Mouse (Mus musculus): Measurements from ENCODE around the gene Wdr91. TPM values are rescaled to one million over a fixed set of nuclear protein-coding genes. Genes with fewer than 3 reads are reported as not detected.
A peak's percentile ranks its signal among the peaks of the same experiment; 100 is the strongest.

Wdr91 gene
- total RNA-seq (2021) = 10 to 100 TPM; 23.9 to 24.7 TPM
- long read RNA-seq, experiment 1, transcript Wdr91-201 (15 exons, 2,682 nt) = major isoform, 12 of 20 reads
- long read RNA-seq, experiment 1, partial matches to known transcripts = 4 of 20 reads
- long read RNA-seq, experiment 1, other reads (novel, unspliced or antisense) = 4 of 20 reads
- long read RNA-seq, experiment 2, transcript Wdr91-201 (15 exons, 2,682 nt) = major isoform, 12 of 27 reads
- long read RNA-seq, experiment 2, partial matches to known transcripts = 8 of 27 reads
- long read RNA-seq, experiment 2, other reads (novel, unspliced or antisense) = 6 of 27 reads

DNA sequence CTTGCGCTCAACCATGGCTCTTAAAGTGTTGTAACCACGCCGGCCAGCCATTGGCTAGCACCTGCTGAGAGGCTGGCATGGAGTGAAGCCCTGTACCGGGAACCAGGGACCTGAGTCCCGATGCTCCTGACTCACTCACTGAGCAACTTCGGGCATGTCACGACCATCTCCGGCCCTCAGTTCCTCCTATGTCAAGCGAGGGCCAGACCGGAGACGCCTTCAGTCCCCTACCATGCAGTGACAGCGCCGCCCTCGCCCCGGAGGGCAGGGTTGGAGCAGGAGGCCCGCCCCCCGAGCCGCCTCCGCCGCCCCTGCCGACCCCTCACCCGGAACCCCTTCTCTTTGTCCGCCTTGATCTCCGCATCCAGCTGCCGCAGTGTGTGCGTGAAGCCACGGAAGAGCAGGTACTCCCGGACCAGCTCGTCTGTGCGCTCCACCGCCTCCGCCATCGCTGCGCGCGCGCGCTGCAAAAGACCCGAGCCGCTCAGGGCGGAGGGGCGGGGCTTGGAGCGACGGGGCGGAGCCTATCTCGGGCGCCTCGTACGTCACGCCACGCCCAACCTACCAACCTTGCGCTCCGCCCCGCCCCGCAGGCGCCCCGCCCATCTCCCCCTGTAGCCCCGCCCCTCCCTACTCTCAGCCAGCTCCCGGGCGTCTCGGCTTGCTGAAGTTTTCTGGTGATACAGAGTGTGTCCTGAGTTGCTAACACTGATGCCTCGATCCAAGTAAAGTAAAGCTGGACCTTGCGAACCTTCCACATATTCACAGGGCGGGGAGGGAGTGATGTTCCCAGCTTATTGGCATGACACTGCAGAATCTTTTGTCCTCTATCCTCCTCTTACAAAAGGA, at the start of gene Wdr91:
Wdr91 (minus strand) TSS at position 506 of the 849 bp plus-strand sequence.
- DNase-seq (ENCODE audit: low spot score in 2 of 2) = peak; percentile 87 to 89

GRCm38 (mm10) chr6:34959131-34959530, 48.5 kb upstream of the Wdr91 start:
- DNase-seq (ENCODE audit: low spot score in 2 of 2) = no peak

- DNase-seq (ENCODE audit: low spot score in 2 of 2) = no peak
Measured at GRCm38 (mm10) chr6:34955862-34956241, 45.2 kb upstream of the Wdr91 start.

DNA sequence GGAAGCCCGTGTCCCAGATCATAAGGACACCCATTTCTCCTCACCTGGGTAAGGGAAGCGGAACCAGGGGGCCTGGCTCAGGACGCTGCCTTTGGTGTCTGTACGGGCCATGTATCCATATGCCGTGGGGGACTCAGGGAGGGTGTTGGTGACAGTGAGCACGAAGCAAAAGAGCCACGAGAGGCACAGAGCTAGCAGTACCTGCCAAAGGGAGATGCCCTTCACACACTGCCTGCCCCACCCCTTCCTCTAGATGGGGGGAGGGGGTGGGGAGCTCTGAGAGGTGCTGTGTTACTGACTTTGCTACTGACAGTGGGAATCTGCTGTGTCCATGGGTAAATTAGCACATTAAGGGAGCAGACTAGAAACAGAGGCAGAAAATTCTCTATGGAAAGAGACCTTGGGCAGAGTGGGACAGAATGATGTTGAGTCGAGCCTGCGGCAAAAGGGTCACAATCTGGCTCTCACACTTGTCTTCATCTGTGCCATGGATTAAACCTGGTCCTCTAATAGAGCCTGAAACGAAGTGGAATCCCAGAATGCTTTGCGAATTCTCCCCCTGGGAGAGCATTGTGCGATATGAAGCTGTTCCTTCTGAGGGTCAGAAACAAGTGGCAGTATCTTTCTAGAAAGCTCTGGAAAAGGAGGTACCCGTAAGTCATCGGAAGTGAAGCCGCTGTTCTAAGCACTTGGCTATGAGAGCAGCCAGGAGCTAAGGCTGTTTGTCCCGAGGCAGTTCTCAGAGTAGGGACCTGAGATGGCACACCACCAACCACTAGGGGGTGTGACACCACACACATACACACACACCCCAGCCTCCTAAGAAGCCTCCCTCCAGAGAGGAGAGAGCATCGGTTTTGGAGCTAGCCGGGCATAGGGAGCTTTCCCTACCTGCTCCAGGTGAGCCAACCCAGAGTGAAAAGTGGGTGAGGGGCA, 44.5 kb upstream of the Wdr91 start:
- DNase-seq (ENCODE audit: low spot score in 2 of 2) = no peak

DNA sequence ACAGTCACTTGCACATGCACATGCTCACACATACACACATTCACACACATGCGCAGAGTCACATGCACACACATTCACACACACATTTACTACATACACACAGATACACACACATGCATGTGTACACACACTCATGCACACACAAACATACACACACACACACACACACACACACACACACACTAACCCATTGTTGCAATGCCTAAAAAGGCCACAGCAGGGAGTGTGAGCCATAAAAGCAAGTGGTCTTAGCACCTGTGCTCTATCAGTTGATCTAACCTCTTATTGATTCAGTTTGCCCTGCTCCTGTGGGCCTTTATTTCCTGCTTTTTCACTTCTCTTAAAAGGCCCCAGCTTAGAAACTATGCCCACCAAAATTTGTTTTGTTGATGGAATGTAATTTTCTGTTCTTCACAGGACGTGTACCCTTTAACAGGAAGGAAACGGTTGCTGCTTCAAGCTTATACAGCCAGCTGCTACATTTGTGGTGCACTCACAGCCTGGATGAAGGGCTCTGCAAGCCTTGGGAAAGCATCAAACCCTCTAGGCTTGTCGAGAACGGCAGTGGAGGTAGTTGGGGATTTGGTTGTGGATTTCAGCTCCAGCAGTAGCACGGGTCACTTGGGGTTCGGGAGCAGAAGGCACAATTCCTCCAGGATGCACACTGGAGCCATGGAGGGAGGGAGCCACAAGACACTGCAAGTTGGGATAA, 41.4 kb upstream of the Wdr91 start:
- DNase-seq (ENCODE audit: low spot score in 2 of 2) = no peak

GRCm38 (mm10) chr6:34951518-34951917, 40.8 kb upstream of the Wdr91 start:
- no peak for DNase-seq (ENCODE audit: low spot score in 2 of 2)

DNA sequence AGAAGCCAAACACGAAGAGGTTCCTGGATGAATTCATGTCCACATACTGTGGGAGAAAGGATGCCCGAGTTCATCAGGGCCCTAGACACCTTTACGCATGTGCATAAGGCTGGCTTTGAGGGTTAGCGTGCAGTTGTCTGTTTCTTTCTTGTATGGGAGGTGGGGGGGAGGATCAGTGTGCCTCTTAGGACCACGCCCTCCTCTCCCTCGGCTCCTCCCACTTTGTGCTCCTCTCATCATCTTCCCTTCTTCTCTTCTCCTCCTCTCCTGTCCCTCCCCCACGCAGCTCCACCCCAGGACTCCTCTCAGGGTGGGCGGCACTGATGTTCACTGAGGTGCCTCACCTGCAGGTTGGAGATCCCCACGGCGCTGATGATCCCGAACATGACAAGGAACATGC, 37.8 kb upstream of the Wdr91 start:
- DNase-seq (ENCODE audit: low spot score in 2 of 2) = no peak

GRCm38 (mm10) chr6:34946486-34947079, 35.9 kb upstream of the Wdr91 start:
- DNase-seq (ENCODE audit: low spot score in 2 of 2) = no peak

DNA sequence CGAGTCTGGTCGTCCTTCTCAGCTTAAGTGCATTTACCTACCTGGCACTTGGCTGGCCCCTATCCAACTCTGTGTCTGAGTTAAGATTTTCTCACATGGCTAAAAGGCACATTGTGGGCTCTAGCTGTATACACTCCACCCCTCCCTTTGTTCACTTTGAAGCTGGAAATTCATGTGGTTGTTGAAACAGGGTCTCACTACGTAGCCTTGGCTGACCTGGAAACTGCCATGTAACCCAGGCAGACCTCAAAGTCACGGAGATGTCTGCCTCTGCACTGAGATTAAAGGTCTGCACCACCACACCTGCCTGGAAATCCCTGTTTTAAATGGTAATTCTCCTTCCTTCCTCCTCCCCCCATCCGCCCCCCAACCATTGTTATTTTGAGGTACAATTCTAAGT, 32.8 kb upstream of the Wdr91 start:
- DNase-seq (ENCODE audit: low spot score in 2 of 2) = no peak

DNA sequence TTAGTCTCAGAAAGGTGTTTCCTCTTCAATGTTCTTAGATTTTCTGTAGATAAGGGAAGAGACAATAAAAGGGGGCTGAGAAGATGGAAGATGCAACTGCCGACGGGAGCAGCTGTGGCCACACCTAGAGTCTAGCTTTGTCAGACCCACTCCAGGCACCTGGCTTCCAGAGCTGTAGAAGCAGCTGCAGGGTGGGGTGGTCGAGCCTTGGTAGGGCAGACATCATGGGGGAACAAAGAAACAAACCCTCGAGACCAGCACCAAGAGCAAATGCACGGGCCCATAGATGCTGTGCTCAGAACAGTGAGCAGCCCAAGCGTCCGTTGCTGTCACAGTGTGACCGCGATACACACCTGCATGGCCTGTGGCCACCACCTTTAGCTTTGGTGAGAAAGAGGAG, 31.8 kb upstream of the Wdr91 start:
- no peak for DNase-seq (ENCODE audit: low spot score in 2 of 2)

DNA sequence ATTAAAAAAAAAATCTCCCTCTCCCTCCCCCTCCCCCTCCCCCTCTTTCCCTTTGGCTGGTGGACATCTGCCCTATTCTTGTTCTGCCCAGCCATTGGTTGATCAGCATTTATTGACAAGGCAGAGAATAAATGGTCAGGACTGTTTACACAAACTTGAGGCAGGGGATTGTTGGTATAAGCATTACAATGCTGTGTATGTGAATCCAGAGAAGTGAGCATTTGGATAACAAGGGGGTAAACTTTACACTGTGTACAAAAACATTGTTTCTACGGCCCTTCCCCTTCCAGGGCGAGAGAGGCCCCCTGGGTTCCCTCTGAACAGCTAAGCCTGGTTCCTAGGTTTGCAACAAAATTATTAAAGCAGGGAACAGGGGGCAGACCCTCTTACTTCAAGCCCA, 30.8 kb upstream of the Wdr91 start:
- DNase-seq (ENCODE audit: low spot score in 2 of 2) = no peak

GRCm38 (mm10) chr6:34939451-34939850, 28.8 kb upstream of the Wdr91 start:
- DNase-seq (ENCODE audit: low spot score in 2 of 2) = no peak

GRCm38 (mm10) chr6:34938929-34939325, 28.3 kb upstream of the Wdr91 start:
- no peak for DNase-seq (ENCODE audit: low spot score in 2 of 2)

DNA sequence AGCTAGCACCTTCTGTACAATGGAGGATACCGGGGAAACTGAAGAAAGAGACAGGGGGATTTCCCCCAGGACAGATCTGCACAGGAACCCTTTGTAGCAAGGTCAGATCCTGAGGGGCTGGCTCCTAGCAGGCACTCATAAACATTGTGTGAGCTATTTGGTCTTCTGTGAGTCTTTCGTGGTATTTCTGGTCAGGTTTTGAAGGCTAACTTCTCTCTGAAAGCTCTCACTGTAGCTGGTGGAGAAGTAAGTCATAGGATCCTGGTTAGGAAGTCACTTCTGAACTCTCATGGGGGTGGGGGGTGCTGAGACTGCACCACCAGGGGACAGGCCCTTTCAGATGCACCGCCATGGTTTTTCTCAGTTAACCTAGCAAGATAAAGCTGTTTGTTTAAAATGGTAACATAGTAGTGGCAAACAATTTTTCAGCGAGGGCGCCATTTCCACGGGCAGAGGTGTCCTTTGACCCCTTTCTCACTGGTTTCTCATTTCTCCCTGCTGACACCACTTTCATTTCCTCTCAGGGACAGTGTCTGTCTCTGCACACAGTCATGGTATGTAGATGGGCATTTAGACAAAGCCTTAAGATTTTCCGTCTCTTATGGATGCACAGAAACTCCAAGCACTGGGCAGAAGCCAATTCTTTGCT, 27.7 kb upstream of the Wdr91 start:
- DNase-seq (ENCODE audit: low spot score in 2 of 2) = no peak

- no peak for DNase-seq (ENCODE audit: low spot score in 2 of 2)
Measured at GRCm38 (mm10) chr6:34936743-34937142, 26.1 kb upstream of the Wdr91 start.

DNA sequence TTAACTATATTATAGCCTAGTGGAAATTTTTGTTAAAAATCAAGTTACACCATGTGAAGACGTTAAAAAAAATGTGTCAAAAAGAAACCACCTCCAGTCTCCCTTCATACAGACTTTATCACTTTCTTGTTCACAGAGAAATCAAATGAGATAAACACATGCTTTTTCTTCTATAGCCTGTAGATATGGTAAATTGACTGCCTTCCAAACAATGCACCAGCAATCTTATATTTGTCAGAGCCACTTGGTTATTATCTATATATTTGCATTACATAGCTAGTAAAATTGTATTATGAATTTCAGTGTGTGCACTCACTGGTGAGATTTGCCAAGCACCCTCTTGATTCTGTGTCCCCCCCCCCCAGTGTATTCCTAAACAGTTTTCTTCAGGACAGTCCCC, 22.0 kb upstream of the Wdr91 start:
- no peak for DNase-seq (ENCODE audit: low spot score in 2 of 2)

DNA sequence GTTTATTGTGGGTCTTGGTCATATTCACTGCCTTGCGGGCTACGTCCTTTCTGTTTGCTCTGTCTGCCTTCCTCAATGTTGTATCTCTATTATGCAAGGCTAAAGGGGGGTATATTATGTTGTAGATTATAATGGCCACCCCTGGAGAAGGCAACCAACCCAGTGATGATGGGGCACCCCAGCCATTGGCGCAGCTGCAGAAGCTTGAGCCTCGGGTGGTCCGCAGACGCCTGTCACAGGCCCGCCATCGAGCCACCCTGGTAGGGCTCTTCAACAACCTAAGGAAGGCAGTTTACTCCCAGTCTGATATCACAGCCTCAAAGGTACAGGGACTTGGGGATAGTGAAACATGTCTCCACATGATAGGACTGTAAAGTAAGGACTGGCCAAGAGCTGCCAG, 16.9 kb upstream of the Wdr91 start:
- no peak for DNase-seq (ENCODE audit: low spot score in 2 of 2)

DNA sequence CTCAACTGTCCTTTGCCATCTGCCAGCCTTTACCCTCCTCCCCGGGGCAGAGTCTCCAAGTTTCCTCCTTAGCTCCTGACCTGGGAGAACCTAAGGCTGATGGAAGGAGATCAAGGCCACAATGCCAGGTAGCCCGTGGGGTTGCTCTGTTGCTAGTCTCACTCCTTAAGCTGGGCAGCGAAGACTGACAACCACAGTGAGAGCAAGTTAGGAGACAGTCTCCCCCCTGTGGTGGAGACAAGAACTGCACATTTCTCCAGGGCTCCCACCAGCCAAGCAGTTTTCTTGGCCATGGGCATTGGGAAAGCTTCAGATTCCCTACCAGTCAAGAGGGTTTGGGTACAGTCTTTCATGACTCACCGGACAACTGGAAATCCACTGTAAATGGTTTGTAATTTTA, 16.5 kb upstream of the Wdr91 start:
- peak; percentile 34 to 39 for DNase-seq (ENCODE audit: low spot score in 2 of 2)

- DNase-seq (ENCODE audit: low spot score in 2 of 2) = no peak
Measured at GRCm38 (mm10) chr6:34921941-34922340, 11.3 kb upstream of the Wdr91 start.

- DNase-seq (ENCODE audit: low spot score in 2 of 2) = no peak
Measured at GRCm38 (mm10) chr6:34920631-34921030, 10.0 kb upstream of the Wdr91 start.
